Mouse (Mus musculus): ENCODE results near the gene Mpc2.

Gene Mpc2

GRCm38 (mm10) chr1:165460360-165460800 is at the start of gene Mpc2, which contains the start of gene Dcaf6:
Gene Mpc2, plus strand, starts transcription at chr1:165460637.
Gene Dcaf6, minus strand, starts transcription at chr1:165460475.
- peak; percentile 100 for DNase-seq

GRCm38 (mm10) chr1:165421357-165421915 is 39.0 kb upstream of the Mpc2 start:
- DNase-seq, result peak; percentile 65

GRCm38 (mm10) chr1:165426254-165426653 is 34.2 kb upstream of the Mpc2 start:
- DNase-seq, result peak; percentile 34

- DNase-seq, result peak; percentile 89
Observed at GRCm38 (mm10) chr1:165432883-165433282, 27.6 kb upstream of the Mpc2 start.

GRCm38 (mm10) chr1:165438289-165439021 is 22.0 kb upstream of the Mpc2 start:
- DNase-seq, result no peak

- no peak for DNase-seq
Observed at GRCm38 (mm10) chr1:165440788-165441187, 19.6 kb upstream of the Mpc2 start.

- DNase-seq, result no peak
Observed at GRCm38 (mm10) chr1:165441201-165441600, 19.2 kb upstream of the Mpc2 start.

GRCm38 (mm10) chr1:165441719-165442118 is 18.7 kb upstream of the Mpc2 start:
- DNase-seq, result peak; percentile 87

- DNase-seq, result no peak
Observed at GRCm38 (mm10) chr1:165459041-165459502, 1.4 kb upstream of the Mpc2 start.

- DNase-seq, result peak; percentile 98
Observed at GRCm38 (mm10) chr1:165459503-165460181, 795 bp upstream of the Mpc2 start.

GRCm38 (mm10) chr1:165460801-165461377 is 452 bp downstream of the Mpc2 start:
- peak; percentile 100 for DNase-seq

GRCm38 (mm10) chr1:165461681-165462080 is 1.2 kb downstream of the Mpc2 start:
- DNase-seq, result peak; percentile 96

GRCm38 (mm10) chr1:165462861-165463260 is 2.4 kb downstream of the Mpc2 start:
- DNase-seq, result no peak

- DNase-seq, result no peak
Observed at GRCm38 (mm10) chr1:165464574-165464973, 4.1 kb downstream of the Mpc2 start.

GRCm38 (mm10) chr1:165468971-165469370 is 8.5 kb downstream of the Mpc2 start:
- no peak for DNase-seq

- no peak for DNase-seq
Observed at GRCm38 (mm10) chr1:165469717-165470116, 9.3 kb downstream of the Mpc2 start.

GRCm38 (mm10) chr1:165471490-165471889 is 11.1 kb downstream of the Mpc2 start:
- no peak for DNase-seq

GRCm38 (mm10) chr1:165484688-165485233 is 24.3 kb downstream of the Mpc2 start, which contains the start of gene Adcy10:
Gene Adcy10, plus strand, starts transcription at chr1:165485183.
- DNase-seq, result no peak

GRCm38 (mm10) chr1:165486108-165486507 is 25.7 kb downstream of the Mpc2 start:
- DNase-seq, result no peak

- DNase-seq, result no peak
Observed at GRCm38 (mm10) chr1:165489197-165489596, 28.8 kb downstream of the Mpc2 start.

GRCm38 (mm10) chr1:165498856-165499255 is 38.4 kb downstream of the Mpc2 start:
- DNase-seq, result peak; percentile 74

GRCm38 (mm10) chr1:165503307-165504024 is 43.0 kb downstream of the Mpc2 start:
- DNase-seq, result peak; percentile 89

Measured in heart, adult 11 months (tissue).